Mouse (Mus musculus): ENCODE results near the gene Lbx2.

GRCm38 (mm10) chr6:83127419-83127818, 41.3 kb downstream of the Lbx2 start:
- no peak for TF ChIP-seq CTCF (IDR thresholded peaks at IDR 0.05; ENCODE audit: extremely low read depth, insufficient read depth, low read length)
- TF ChIP-seq POLR2A (IDR thresholded peaks at IDR 0.05; ENCODE audit: extremely low read depth, insufficient read depth, low read length): no peak
